Mouse (Mus musculus) lung, postnatal 14 days (tissue): ENCODE measurements around the gene Sys1.

Source experiments
- DNase-seq: peaks from one replicate; pipeline ENCODE4 v3.0.0; 2021

The Sys1 gene

GRCm38 (mm10) chr2:164456864-164457300 is at the start of gene Sys1:
Gene Sys1, plus strand, starts transcription at chr2:164456964.
- DNase-seq = no peak

- peak; percentile 81 for DNase-seq
These were observed 49.1 kb upstream of the Sys1 start for GRCm38 (mm10) chr2:164407708-164408107.

- no peak for DNase-seq
These were observed 42.6 kb upstream of the Sys1 start for GRCm38 (mm10) chr2:164414167-164414566.

GRCm38 (mm10) chr2:164414581-164414980 is 42.2 kb upstream of the Sys1 start:
- no peak for DNase-seq

DNA sequence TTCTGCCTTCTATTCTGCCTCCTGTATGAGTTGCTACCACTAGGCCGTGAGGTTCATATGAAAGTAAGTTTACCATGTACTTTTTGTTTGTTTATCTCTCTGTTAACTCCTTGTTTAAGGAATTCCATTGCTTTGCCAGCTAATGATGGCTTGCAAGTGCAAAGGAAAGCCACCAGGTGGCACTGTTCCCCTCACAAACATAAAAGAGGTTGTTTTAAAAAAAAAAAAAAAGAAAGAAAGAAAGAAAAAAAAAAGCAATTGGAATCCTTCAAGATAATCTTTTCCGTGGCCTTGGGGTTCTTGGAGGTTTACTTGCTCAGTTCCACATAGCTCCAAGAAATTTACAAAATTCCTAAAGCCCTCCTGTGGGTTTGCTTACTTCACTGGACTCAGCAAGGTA is 39.6 kb upstream of the Sys1 start:
- peak; percentile 57 for DNase-seq

GRCm38 (mm10) chr2:164418308-164418875 is 38.4 kb upstream of the Sys1 start:
- no peak for DNase-seq

DNA sequence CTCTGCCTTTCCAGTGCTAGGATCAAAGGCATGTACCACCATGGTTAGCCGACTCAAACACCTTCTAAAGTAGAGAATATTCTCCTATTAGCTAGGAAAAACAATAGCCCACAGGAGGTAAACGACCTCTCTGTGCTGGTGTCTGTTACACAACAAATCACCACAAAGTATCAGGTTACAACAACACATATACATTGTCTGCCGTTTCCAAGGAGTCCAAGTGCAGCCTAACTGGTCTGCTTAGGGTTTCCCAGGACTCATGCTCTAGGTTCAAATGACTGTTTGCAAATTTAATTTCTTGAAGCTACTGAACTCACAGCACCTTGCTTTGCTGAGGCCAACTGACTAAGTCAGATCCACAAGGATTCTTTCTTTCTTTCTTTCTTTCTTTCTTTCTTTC is 37.3 kb upstream of the Sys1 start:
- no peak for DNase-seq

- DNase-seq = no peak
These were observed 35.5 kb upstream of the Sys1 start for GRCm38 (mm10) chr2:164421306-164421705.

- no peak for DNase-seq
These were observed 34.8 kb upstream of the Sys1 start for GRCm38 (mm10) chr2:164421979-164422378.

DNA sequence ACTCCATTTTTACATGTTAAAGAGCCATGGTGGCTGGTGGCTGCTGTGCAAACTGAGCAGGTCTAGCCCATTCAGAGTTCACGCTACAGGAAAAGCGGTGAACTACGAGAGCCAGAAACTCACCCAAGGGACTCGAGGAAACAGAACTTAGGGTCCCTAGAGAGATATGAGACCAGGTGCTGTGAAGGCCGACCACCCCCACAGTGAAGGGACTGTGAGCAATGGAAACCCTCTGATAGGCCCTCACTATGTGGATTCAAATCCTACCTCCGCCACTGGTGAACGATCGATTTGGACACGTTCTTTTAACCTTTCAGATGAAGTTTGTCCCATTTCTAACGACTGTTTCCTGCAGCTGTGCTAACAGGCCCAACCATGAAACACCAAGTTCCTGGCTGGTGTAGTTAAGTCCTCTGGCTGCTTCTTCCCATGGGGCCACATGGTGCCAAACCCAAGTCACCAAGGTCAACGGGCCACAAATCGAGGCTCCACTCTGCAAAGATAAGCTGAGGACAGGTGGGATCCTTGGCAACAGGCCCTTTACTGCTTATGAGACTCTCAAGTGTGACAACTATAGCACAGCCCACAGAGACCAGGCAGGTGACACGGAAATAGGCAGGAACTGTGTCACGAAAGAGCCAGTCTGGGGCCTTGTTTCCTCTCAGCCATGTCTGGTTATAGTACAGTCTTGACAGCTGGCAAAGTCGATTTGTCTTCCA is 33.9 kb upstream of the Sys1 start:
- no peak for DNase-seq

- no peak for DNase-seq
These were observed 33.3 kb upstream of the Sys1 start for GRCm38 (mm10) chr2:164423464-164423863.

DNA sequence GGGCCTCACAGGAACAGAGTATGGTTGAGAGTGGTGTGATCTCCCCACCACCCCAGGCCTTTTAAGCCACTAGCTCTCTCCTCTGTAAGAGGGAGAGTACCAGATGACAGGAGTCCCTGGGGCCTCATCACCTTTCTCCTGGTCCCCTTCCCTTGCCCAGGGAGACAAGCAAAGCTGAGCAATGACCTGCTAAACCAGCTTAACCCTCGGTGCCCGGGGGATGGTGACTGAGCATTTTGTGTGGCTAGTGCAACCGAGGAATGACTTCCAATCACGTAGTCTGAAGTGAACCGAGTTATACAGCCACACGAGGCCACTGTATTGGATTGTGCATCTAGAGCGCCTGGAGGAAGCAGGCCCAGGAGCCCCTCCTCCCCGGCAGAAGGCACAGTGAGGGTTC is 32.4 kb upstream of the Sys1 start:
- DNase-seq = no peak

DNA sequence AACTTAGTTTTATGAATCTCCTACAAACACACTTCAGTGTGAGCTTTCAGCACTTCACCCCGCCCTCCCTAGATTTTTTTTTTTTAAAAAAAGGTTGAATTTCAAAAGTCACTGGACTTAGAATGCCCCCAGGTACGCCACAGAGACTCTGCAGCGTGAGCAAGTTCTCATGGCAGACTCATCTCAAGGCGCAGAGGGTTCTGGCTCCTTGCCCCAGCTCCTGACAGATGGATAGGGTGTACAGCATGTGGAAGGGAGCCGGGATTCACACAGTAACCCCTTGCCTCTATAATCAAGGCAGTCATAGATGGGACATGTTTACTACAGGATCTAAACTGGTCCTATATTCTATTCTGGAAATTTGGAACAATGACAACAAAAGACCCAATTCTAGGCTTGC is 31.4 kb upstream of the Sys1 start:
- DNase-seq = no peak

DNA sequence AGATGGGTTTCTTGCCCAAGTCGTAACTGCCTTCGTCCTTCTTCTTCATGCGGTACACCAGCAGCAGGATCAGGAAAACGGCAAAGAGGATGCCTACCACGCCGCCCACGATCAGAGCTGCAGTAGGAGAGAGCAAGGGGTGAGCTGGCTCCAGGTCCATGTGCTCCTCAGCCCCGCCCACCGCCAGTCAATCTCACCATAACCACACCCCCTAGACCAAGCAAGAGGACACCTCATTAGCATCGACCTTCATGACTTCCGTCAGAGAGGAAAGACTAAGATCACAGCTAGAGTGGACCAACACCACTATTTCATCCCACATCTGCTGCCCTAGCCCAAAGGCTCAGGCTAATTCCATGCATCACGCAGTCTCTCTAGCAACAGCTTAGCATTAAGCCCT is 30.6 kb upstream of the Sys1 start:
- no peak for DNase-seq

GRCm38 (mm10) chr2:164426952-164427351 is 29.8 kb upstream of the Sys1 start:
- DNase-seq = no peak

GRCm38 (mm10) chr2:164428451-164428850 is 28.3 kb upstream of the Sys1 start:
- DNase-seq = no peak

DNA sequence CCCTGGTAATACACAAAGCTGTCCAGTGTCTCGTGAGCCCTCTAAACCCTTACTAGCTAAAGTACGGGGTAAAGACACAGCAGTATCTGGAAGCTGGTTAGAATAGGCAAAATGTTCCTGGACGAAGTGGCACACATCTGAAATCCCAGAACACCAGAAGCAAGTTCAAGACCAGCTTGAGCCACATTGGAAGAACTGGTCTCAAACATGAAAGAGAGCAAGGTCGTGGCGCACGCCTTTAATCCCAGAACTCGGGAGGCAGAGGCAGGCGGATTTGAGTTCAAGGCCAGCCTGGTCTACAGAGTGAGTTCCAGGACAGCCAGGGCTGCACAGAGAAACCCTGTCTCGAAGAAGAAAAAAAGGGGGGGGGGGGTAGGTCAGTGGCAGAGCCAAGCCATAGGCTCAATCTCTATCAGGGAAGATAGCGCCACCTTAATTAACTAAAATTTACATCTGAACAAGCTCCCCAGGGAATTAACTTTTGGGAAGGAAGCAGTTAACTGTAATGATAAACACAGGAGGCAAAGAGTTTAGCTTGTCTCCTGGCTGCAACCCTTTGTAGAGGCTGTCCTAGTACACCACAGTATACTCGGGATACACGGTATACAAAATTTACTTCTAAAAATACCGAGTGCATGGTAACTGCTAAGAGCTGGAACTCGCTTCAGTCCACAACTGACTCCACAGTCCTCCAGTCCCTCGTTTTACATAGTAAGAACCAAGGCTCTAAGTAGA is 26.7 kb upstream of the Sys1 start:
- no peak for DNase-seq

DNA sequence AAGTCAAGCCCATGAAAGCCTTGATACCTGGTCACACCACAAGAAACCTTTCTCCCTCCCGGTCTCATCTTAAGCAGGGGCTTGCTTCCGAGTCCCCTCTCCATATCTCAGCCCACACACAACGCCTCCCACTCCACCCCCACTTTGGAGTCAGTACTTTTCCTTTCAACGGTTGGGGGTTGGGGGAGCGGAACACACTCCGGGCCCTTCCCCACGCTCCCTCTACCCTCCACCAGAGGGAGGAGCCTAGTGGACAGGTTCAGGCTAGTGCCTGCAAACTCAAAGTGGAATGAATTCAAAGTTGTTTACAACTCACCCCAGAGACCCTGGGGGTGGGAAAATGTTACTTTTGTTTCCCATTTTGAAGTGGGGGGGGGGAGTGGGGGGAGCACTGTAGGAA is 26.1 kb upstream of the Sys1 start:
- DNase-seq = no peak

DNA sequence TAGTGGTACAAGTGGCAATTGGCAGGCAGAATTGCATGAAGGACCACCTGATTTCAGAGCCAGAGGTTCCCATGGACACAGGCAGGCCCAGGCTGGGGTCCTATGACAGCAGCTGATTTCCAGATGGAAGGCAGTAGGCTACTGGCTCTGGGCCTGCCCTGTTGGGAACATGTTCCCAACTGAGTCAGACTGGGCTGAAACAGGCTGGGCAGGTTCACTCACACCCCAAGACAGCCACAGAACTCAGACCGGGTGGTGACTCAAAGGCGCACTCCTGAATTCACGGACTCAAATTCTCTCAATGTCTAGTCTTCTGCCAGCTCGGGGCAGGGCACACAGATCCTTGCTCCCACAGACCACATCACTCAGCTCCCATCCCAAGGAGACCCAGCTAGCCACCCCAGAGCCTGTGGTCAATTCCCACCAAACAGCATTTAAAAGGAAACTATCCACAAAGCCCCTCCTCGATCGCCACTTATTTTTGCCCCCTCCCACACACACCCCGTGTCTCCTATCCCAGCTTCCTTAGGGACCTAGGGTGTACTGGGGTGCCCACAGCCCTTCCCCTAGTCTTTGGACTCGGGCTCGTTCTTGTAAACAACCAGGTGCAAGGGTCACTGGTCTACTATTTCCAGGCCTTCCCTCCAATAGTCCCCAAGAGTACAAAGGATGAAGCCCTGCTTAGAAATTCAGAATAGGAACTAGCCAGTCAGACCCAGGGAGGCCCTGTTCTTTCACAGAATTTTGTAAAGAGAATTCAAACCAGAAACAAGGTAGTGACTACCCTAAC is 24.9 kb upstream of the Sys1 start:
- peak; percentile 58 for DNase-seq

DNA sequence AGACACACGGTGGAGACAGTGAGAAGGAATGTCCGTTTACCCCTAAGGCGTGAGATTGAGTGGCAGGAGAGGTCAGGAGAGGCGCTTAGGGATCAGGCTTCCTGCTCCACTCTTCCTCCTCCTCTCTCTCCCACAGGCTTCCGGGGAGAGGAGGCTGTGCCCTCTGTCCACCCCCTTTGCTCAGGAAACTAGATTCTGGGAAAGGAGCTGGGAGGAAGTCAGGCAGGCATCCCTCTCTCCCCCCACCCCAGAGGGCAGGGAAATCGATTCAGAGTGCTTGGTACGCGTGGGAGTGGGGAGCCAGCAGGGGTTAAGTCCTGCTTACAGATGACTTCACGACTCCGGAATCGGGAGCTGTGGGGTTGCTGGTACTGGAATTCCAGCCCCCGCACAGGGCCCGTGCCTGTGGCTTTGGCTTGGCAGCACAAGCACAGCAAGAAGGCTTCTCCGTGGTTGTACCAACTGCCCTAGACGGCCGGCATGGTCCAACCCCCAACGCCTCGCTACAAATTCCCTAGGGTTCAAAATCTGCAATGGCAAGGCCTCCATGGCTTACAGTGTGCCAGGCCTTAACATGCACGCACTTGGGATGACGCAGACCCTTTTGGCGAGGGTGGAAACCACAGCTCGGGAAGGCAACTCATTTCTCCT is 24.1 kb upstream of the Sys1 start:
- no peak for DNase-seq

- no peak for DNase-seq
These were observed 23.4 kb upstream of the Sys1 start for GRCm38 (mm10) chr2:164433278-164433895.

GRCm38 (mm10) chr2:164434681-164435080 is 22.1 kb upstream of the Sys1 start:
- no peak for DNase-seq
